Mouse (Mus musculus): Measurements from ENCODE around the gene Maz. TPM values are rescaled to one million over a fixed set of nuclear protein-coding genes. Genes with fewer than 3 reads are reported as not detected.

The Maz gene
- total and polyA plus RNA-seq, 2 experiments from 2014 or later = 69.3 to 222 TPM

GRCm38 (mm10) chr7:127011051-127011450, 15.8 kb downstream of the Maz start:
- H3K4me3 ChIP-seq (ENCODE audit: low read length) = no peak overlapping the region
- ATAC-seq (no peak), DNase-seq (ENCODE audit: low spot score) (no peak)
- H3K4me1 ChIP-seq (ENCODE audit: insufficient read depth, low read length) = peaks cover 9% of the 10 kb centered on the region
- H3K4me2 ChIP-seq (ENCODE audit: low read depth, low read length) = no peak overlapping the region
- peaks cover 16% of the 10 kb centered on the region for H3K36me3 ChIP-seq (ENCODE audit: insufficient read depth, low read length)
- TF ChIP-seq CTCF (IDR thresholded peaks at IDR 0.05; ENCODE audit: low read depth) = no peak
- H3K9me3 ChIP-seq (ENCODE audit: low read length) = no peaks in the 10 kb centered on the region
- H3K27ac ChIP-seq = no peak overlapping the region
- WGBS = 95% methylated on average over 2 of the region's 2 CpGs
- H3K27me3 ChIP-seq (ENCODE audit: insufficient read depth, low read length) = no peaks in the 10 kb centered on the region
- H3K9ac ChIP-seq (replicated peaks; ENCODE audit: low read length) = no peak overlapping the region

DNA sequence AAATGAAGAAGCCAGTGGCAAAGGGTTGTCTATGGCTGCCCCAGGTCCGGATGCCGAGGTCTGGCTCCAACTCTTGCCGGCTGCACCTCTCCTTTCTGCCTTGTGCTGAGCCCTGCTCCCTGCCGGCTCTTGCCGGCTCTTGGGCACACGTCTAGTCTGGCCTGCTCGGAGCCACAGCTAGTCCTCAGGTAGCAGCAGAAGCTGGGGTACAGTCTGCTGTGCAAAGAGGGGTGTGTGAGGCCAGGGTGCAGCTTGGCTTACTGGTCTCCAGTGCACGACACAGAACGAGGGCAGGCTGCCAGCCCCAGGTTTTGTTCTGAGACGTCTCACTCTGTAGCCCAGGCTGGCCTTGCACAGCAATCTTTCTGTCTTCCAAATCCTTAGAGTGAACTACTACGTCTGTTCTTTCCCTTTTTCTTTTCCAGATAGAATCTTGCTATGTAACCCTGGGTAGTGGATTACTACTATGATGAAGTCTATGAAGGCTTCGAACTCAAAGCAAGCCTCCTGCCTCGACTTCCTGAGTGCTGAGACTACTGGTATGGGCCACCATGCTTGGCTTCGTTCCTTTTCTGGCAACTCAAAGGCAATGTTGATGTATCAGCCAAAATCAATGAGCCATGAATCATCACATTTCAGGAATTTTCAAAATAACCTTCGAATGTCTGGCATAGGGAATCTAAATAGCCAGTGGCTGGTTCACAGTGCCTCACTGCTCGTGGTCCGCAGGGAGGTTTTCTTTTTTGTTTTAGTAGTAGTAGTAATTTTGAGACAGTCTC, 17.3 kb downstream of the Maz start:
- 72% methylated on average over 17 of the region's 17 CpGs for WGBS

DNA sequence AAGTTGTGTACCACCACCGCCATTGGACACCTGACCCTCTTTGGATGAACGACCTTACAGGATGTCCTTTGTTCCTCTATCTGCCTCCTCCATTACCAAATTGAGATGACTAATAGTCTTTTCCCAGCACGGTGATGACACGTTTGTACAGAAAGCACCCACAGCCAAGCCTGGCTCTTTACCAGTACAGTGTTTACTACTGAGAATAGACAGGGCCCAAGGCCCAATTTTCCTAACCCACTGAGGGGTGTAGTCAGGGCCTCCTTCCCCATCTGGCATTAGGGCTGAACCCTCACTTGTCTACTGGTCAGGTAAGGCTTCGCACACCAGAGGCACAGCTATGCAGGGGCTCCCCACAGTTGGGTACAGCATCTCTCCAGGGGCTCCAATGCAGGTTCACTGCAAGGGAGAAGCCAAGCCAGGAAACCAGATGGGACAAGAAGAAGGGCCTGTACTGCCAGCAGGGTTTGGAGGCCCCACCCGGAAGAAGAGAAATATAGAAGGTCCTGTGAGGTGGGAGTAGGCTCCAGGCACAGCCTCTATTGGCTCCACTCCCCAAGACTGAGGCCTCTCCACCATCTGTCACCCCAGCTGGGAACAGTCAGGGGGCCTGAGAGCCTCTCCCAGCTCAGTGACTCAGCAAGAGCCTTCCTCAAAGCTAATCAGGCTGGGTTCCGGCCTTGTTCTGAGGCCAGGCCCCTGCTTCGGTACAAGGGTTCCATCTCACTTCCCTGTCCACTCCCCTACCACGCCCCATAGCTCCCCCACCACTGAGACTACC, 18.4 kb downstream of the Maz start:
- H3K36me3 ChIP-seq (ENCODE audit: insufficient read depth, low read length) = peaks cover 7% of the 10 kb centered on the region; the same call in 1 of the 2 replicates
- 44% methylated on average over 9 of the region's 9 CpGs for WGBS
- no peak for TF ChIP-seq CTCF (IDR thresholded peaks at IDR 0.05; ENCODE audit: low read depth)
- H3K27me3 ChIP-seq (ENCODE audit: insufficient read depth, low read length) = no peaks in the 10 kb centered on the region
- peak overlapping the region; percentile 64 for H3K27ac ChIP-seq
- peak; percentile 81 for ATAC-seq
- no peaks in the 10 kb centered on the region for H3K9me3 ChIP-seq (ENCODE audit: low read length)
- H3K9ac ChIP-seq (replicated peaks; ENCODE audit: low read length) = 0 out of 2 replicates have a peak overlapping the region, but pooled peaks have one; percentile 15
- no peak overlapping the region for H3K4me2 ChIP-seq (ENCODE audit: low read depth, low read length)
- no peaks in the 10 kb centered on the region for H3K4me1 ChIP-seq (ENCODE audit: insufficient read depth, low read length)
- no peak overlapping the region for H3K4me3 ChIP-seq (ENCODE audit: low read length)
- peak; percentile 75 for DNase-seq (ENCODE audit: low spot score)

More for the DNA sequence above, 17.3 kb downstream of the Maz start:
- Histone ChIP-seq H3K4me2 (ENCODE audit: low read depth, low read length) (no peak overlapping the region), H3K27me3 (ENCODE audit: insufficient read depth, low read length) (no peaks in the 10 kb centered on the region), H3K4me3 (ENCODE audit: low read length) (no peak overlapping the region), H3K36me3 (ENCODE audit: insufficient read depth, low read length) (peaks cover 9% of the 10 kb centered on the region), H3K4me1 (ENCODE audit: insufficient read depth, low read length) (no peaks in the 10 kb centered on the region; the same call in 1 of the 2 replicates), H3K27ac (peak overlapping the region; percentile 64; the same call in 1 of the 2 replicates), H3K9me3 (ENCODE audit: low read length) (no peaks in the 10 kb centered on the region), H3K9ac (replicated peaks; ENCODE audit: low read length) (no peak overlapping the region)
- no peak for ATAC-seq
- TF ChIP-seq CTCF (IDR thresholded peaks at IDR 0.05; ENCODE audit: low read depth) = no peak
- DNase-seq (ENCODE audit: low spot score) = no peak

GRCm38 (mm10) chr7:127007313-127008024, 19.4 kb downstream of the Maz start:
- Histone ChIP-seq H3K27me3 (ENCODE audit: insufficient read depth, low read length) (no peaks in the 10 kb centered on the region), H3K4me1 (ENCODE audit: insufficient read depth, low read length) (no peaks in the 10 kb centered on the region), H3K9me3 (ENCODE audit: low read length) (no peaks in the 10 kb centered on the region), H3K4me2 (ENCODE audit: low read depth, low read length) (no peak overlapping the region), H3K9ac (replicated peaks; ENCODE audit: low read length) (no peak overlapping the region), H3K4me3 (ENCODE audit: low read length) (no peak overlapping the region), H3K36me3 (ENCODE audit: insufficient read depth, low read length) (no peaks in the 10 kb centered on the region), H3K27ac (no peak overlapping the region)
- TF ChIP-seq CTCF (IDR thresholded peaks at IDR 0.05; ENCODE audit: low read depth) = no peak
- WGBS = 84% methylated on average over 6 of the region's 6 CpGs
- DNase-seq (ENCODE audit: low spot score) (no peak), ATAC-seq (no peak)

- H3K4me3 ChIP-seq (ENCODE audit: low read length) = no peak overlapping the region
- H3K9ac ChIP-seq (replicated peaks; ENCODE audit: low read length) = no peak overlapping the region
- no peak overlapping the region for H3K27ac ChIP-seq
- H3K4me2 ChIP-seq (ENCODE audit: low read depth, low read length) = no peak overlapping the region
- H3K4me1 ChIP-seq (ENCODE audit: insufficient read depth, low read length) = no peaks in the 10 kb centered on the region
- no peaks in the 10 kb centered on the region for H3K9me3 ChIP-seq (ENCODE audit: low read length)
- no peaks in the 10 kb centered on the region for H3K36me3 ChIP-seq (ENCODE audit: insufficient read depth, low read length)
- TF ChIP-seq CTCF (IDR thresholded peaks at IDR 0.05; ENCODE audit: low read depth) = 0 out of 2 replicates have a peak, but pooled peaks have one; percentile 14
- no peak for ATAC-seq
- no peaks in the 10 kb centered on the region for H3K27me3 ChIP-seq (ENCODE audit: insufficient read depth, low read length)
- 85% methylated on average over 4 of the region's 4 CpGs for WGBS
- no peak for DNase-seq (ENCODE audit: low spot score)
These were observed 22.5 kb downstream of the Maz start for GRCm38 (mm10) chr7:127004122-127004875.

GRCm38 (mm10) chr7:127003620-127004019, 23.2 kb downstream of the Maz start:
- Histone ChIP-seq H3K36me3 (ENCODE audit: insufficient read depth, low read length) (no peaks in the 10 kb centered on the region), H3K4me1 (ENCODE audit: insufficient read depth, low read length) (no peaks in the 10 kb centered on the region), H3K4me2 (ENCODE audit: low read depth, low read length) (no peak overlapping the region), H3K9me3 (ENCODE audit: low read length) (no peaks in the 10 kb centered on the region), H3K4me3 (ENCODE audit: low read length) (no peak overlapping the region), H3K27ac (no peak overlapping the region), H3K9ac (replicated peaks; ENCODE audit: low read length) (no peak overlapping the region), H3K27me3 (ENCODE audit: insufficient read depth, low read length) (no peaks in the 10 kb centered on the region)
- DNase-seq (ENCODE audit: low spot score) (no peak), ATAC-seq (no peak)
- 91% methylated on average over 5 of the region's 5 CpGs for WGBS
- no peak for TF ChIP-seq CTCF (IDR thresholded peaks at IDR 0.05; ENCODE audit: low read depth)
